Mouse (Mus musculus): Measurements from ENCODE around the gene St5. TPM values are rescaled to one million over a fixed set of nuclear protein-coding genes. Genes with fewer than 3 reads are reported as not detected.

Gene St5
- polyA plus RNA-seq, 1 experiment from 2014 or later = 25.3 TPM

- Histone ChIP-seq H3K27ac (no peak overlapping the region), H3K4me2 (no peak overlapping the region), H3K36me3 (no peaks in the 10 kb centered on the region; the same call in 1 of the 2 replicates), H3K27me3 (replicated peaks) (no peaks in the 10 kb centered on the region), H3K9me3 (replicated peaks) (no peaks in the 10 kb centered on the region), H3K4me1 (peaks cover 39% of the 10 kb centered on the region), H3K9ac (no peak overlapping the region), H3K4me3 (no peak overlapping the region)
- ATAC-seq = peak; percentile 49; the same call in 1 of the 2 replicates
- WGBS (ENCODE audit: insufficient replicate concordance) = 62% methylated on average over 2 of the region's 2 CpGs
Observed at GRCm38 (mm10) chr7:109659278-109659677, 44.1 kb downstream of the St5 start.

- Histone ChIP-seq H3K4me3 (no peak overlapping the region), H3K27ac (no peak overlapping the region), H3K36me3 (no peaks in the 10 kb centered on the region; the same call in 1 of the 2 replicates), H3K9ac (no peak overlapping the region), H3K9me3 (replicated peaks) (no peaks in the 10 kb centered on the region), H3K27me3 (replicated peaks) (no peaks in the 10 kb centered on the region), H3K4me1 (peaks cover 49% of the 10 kb centered on the region), H3K4me2 (no peak overlapping the region)
- no peak for ATAC-seq
- WGBS (ENCODE audit: insufficient replicate concordance) = 39% methylated on average over 6 of the region's 6 CpGs
Observed at GRCm38 (mm10) chr7:109657884-109658283, 45.5 kb downstream of the St5 start.

- H3K4me2 ChIP-seq = no peak overlapping the region
- no peaks in the 10 kb centered on the region for H3K9me3 ChIP-seq (replicated peaks)
- peaks cover 49% of the 10 kb centered on the region for H3K4me1 ChIP-seq
- H3K36me3 ChIP-seq = no peaks in the 10 kb centered on the region; the same call in 1 of the 2 replicates
- peak overlapping the region; percentile 45; the same call in 1 of the 2 replicates for H3K27ac ChIP-seq
- WGBS (ENCODE audit: insufficient replicate concordance) = 53% methylated on average over 5 of the region's 5 CpGs
- no peak overlapping the region for H3K9ac ChIP-seq
- no peak overlapping the region for H3K4me3 ChIP-seq
- ATAC-seq = peak; percentile 73
- no peaks in the 10 kb centered on the region for H3K27me3 ChIP-seq (replicated peaks)
Observed at GRCm38 (mm10) chr7:109654871-109655270, 48.5 kb downstream of the St5 start.

DNA sequence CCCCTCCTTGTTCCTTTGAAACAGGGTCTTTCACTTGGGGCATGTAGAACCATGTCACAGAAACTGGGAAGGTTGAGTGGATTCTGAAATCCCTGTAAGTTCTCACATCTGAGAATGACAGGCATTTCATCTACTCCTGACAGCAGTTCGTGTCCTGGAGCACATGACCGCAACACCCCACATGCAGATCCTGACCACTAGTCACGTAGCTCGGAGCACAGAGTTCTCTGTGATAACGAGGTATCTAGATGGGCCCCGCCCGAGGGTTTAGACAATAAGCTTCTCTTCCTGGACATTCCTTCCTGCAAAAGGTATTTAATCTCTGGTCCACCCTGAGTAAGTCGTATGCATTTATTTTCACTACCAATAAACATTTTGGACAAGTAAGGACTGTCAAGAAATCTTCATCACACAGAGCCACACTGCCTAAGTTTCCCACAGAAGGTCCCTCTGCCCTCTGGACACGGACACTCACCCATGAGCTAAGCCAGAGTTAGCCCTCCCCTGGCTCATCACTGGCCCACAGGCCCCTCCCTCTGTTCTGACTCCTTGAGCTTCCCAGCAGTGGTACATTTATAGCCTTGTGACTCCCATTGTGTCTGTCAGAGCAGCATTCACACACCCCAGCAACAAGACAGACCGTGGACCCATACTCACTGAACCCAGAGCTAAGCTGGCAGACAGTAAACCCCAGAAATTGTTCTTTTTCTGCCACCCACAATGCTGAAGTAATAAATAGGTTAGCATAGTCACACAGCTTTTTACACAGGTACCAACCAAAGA, 54.4 kb downstream of the St5 start:
- H3K27ac ChIP-seq = peak overlapping the region; percentile 49; the same call in 1 of the 2 replicates
- peak overlapping the region; percentile 37 for H3K4me2 ChIP-seq
- ATAC-seq = peak; percentile 81

GRCm38 (mm10) chr7:109646574-109646973, 56.8 kb downstream of the St5 start:
- Histone ChIP-seq H3K9me3 (replicated peaks) (no peaks in the 10 kb centered on the region), H3K4me3 (no peak overlapping the region), H3K9ac (0 out of 2 replicates have a peak overlapping the region, but pooled peaks have one; percentile 2), H3K4me1 (peaks cover 36% of the 10 kb centered on the region), H3K4me2 (no peak overlapping the region; the same call in 1 of the 2 replicates), H3K27ac (0 out of 2 replicates have a peak overlapping the region, but pooled peaks have one; percentile 52), H3K27me3 (replicated peaks) (no peaks in the 10 kb centered on the region), H3K36me3 (no peaks in the 10 kb centered on the region)
- no peak for ATAC-seq
- 14% methylated on average over 3 of the region's 3 CpGs for WGBS (ENCODE audit: insufficient replicate concordance)

More for the DNA sequence above, 54.4 kb downstream of the St5 start:
- H3K9me3 ChIP-seq (replicated peaks) = no peaks in the 10 kb centered on the region
- no peaks in the 10 kb centered on the region for H3K27me3 ChIP-seq (replicated peaks)
- H3K9ac ChIP-seq = peak overlapping the region; percentile 34
- 34% methylated on average over 10 of the region's 10 CpGs for WGBS (ENCODE audit: insufficient replicate concordance)
- no peak overlapping the region for H3K4me3 ChIP-seq
- H3K4me1 ChIP-seq = peaks cover 42% of the 10 kb centered on the region
- no peaks in the 10 kb centered on the region for H3K36me3 ChIP-seq

DNA sequence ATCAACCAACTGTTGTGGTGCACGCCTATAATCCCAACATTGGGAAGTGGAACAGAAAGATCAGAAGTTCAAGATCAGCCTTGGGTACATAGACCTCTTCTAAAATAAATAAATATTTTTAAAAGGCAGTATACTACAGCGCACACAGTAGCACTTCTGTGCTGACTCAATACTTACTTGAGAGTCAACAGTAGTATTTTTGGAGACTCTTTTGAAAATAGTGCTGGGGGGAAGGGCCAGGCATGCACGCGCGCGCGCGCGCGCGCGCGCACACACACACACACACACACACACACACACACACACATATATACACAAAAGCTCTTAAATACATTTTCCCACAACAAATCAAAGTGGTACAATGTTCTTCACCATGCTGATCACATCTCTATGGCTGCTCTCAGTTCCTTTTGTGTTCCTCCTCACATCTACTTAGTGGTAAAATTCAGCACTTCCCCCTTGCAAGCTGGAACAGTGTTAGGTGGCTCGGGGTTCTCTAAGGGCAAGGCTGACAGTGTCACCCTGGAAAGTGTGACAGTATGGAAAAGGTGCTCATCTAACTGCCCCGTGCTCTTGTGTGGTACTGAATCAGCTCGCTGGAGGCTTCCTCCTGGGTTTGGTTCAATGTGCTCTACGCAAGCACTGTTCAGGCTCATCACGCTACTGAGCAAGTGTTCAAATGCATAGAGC, 60.0 kb downstream of the St5 start:
- no peak for ATAC-seq
- WGBS (ENCODE audit: insufficient replicate concordance) = 87% methylated on average over 18 of the region's 18 CpGs
- Histone ChIP-seq H3K4me1 (peaks cover 29% of the 10 kb centered on the region), H3K27ac (no peak overlapping the region), H3K4me3 (no peak overlapping the region), H3K36me3 (no peaks in the 10 kb centered on the region), H3K27me3 (replicated peaks) (no peaks in the 10 kb centered on the region), H3K9ac (no peak overlapping the region), H3K9me3 (replicated peaks) (no peaks in the 10 kb centered on the region), H3K4me2 (no peak overlapping the region)

GRCm38 (mm10) chr7:109641963-109642362, 61.4 kb downstream of the St5 start:
- Histone ChIP-seq H3K36me3 (no peaks in the 10 kb centered on the region), H3K4me3 (no peak overlapping the region), H3K4me1 (peaks cover 36% of the 10 kb centered on the region), H3K9ac (no peak overlapping the region), H3K4me2 (no peak overlapping the region), H3K27ac (no peak overlapping the region), H3K27me3 (replicated peaks) (no peaks in the 10 kb centered on the region), H3K9me3 (replicated peaks) (no peaks in the 10 kb centered on the region)
- ATAC-seq = no peak
- 11% methylated on average over 1 of the region's 1 CpGs for WGBS (ENCODE audit: insufficient replicate concordance)

DNA sequence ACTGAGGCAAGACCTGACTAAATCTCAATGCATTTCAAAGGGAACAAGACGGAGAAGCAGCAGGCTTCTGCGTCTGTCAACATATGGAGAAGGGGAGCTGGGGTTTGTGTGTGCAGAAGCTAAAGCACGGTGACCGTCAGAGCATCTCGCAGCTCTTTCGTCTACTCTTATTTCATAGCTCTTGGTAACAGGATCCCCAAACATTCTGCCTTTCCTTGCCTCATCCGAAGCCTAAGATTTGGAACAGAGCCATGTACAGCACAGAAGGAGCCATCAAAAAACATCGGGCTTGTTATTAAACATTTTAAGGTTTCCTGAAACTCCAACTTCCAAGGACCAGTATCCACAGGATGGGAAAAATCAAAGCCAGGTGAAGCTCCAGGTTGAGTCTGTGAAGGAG, 62.3 kb downstream of the St5 start:
- no peaks in the 10 kb centered on the region for H3K27me3 ChIP-seq (replicated peaks)
- ATAC-seq = no peak
- no peak overlapping the region for H3K4me3 ChIP-seq
- H3K36me3 ChIP-seq = no peaks in the 10 kb centered on the region
- H3K4me1 ChIP-seq = peaks cover 38% of the 10 kb centered on the region
- WGBS (ENCODE audit: insufficient replicate concordance) = 84% methylated on average over 8 of the region's 8 CpGs
- no peaks in the 10 kb centered on the region for H3K9me3 ChIP-seq (replicated peaks)
- no peak overlapping the region for H3K9ac ChIP-seq
- no peak overlapping the region for H3K4me2 ChIP-seq
- H3K27ac ChIP-seq = 0 out of 2 replicates have a peak overlapping the region, but pooled peaks have one; percentile 1

DNA sequence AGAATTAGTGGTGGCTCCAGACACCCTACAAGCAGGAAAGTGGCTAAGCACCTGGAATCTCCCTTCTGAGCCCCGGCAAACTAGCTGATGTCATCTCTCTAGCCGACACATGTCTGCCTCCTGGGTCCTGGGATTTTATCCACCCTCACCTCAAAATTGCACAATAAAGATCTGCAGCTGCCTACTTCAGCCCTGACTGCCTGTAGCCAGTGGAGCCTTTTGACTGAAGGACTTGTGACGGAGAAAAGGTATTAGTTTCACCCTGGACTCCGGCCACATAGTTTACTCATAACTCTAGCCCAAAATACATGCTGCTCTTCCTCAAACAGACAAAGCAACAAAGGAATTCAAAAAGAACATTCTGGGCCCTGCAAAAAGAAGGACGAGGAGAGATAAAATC, 66.0 kb downstream of the St5 start:
- WGBS (ENCODE audit: insufficient replicate concordance) = 50% methylated on average over 5 of the region's 5 CpGs
- no peak for ATAC-seq
- Histone ChIP-seq H3K27ac (peak overlapping the region; percentile 97), H3K27me3 (replicated peaks) (no peaks in the 10 kb centered on the region), H3K36me3 (no peaks in the 10 kb centered on the region), H3K4me1 (peaks cover 61% of the 10 kb centered on the region), H3K4me2 (peak overlapping the region; percentile 72), H3K9ac (peak overlapping the region; percentile 60), H3K9me3 (replicated peaks) (no peaks in the 10 kb centered on the region), H3K4me3 (peak overlapping the region; percentile 37; the same call in 1 of the 2 replicates)

DNA sequence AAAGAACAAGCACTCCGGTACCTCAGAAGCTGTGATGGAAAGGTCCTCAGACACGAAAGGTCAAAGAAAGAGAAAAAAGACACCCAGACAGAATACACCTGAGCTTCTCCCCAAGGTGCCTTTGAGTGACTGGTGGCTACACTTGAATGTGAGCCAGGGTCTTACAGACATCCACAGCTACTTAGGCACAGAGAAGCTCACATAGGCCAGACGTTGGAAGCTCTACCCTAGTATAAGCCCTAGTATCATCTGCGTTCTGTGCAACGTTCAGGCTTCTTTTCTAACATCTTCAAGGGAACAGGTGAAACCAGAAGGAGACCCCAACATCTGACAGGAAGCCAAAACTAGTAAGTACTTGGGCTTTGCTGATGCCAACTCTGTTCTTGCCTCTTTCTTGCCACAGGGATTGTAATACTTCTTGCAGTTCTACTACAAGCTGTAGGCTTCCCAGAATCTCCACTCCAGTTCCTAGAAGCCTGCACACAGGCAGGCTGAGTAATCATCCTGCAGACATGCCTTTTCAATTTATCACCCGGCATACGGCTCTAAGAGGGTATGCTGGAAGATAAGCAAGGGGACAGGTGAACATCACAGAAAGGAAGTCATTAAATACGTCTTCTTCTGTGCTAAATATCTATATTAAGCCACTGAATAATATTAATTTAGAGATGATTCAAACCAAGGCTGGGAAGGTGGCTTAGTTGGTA, 67.2 kb downstream of the St5 start:
- no peaks in the 10 kb centered on the region for H3K9me3 ChIP-seq (replicated peaks)
- H3K27me3 ChIP-seq (replicated peaks) = no peaks in the 10 kb centered on the region
- peaks cover 71% of the 10 kb centered on the region for H3K4me1 ChIP-seq
- H3K4me2 ChIP-seq = peak overlapping the region; percentile 72
- peak overlapping the region; percentile 70 for H3K9ac ChIP-seq
- peak overlapping the region; percentile 37 for H3K4me3 ChIP-seq
- no peaks in the 10 kb centered on the region for H3K36me3 ChIP-seq
- peak overlapping the region; percentile 97 for H3K27ac ChIP-seq
- 41% methylated on average over 8 of the region's 8 CpGs for WGBS (ENCODE audit: insufficient replicate concordance)
- ATAC-seq = peak; percentile 97

- H3K4me2 ChIP-seq = no peak overlapping the region
- no peaks in the 10 kb centered on the region for H3K9me3 ChIP-seq (replicated peaks)
- 81% methylated on average over 15 of the region's 15 CpGs for WGBS (ENCODE audit: insufficient replicate concordance)
- H3K4me1 ChIP-seq = peaks cover 89% of the 10 kb centered on the region
- H3K27ac ChIP-seq = no peak overlapping the region; the same call in 1 of the 2 replicates
- no peaks in the 10 kb centered on the region for H3K36me3 ChIP-seq
- no peak for ATAC-seq
- H3K4me3 ChIP-seq = no peak overlapping the region
- no peak overlapping the region for H3K9ac ChIP-seq
- no peaks in the 10 kb centered on the region for H3K27me3 ChIP-seq (replicated peaks)
Observed at GRCm38 (mm10) chr7:109633404-109634085, 69.9 kb downstream of the St5 start.
